Mouse (Mus musculus): ENCODE results near the gene Adam21. TPM values are rescaled to one million over a fixed set of nuclear protein-coding genes. Genes with fewer than 3 reads are reported as not detected.

The Adam21 gene
- 0.04 TPM in 1 of 2 replicates, not detected in the other for polyA plus RNA-seq (2012)

DNA sequence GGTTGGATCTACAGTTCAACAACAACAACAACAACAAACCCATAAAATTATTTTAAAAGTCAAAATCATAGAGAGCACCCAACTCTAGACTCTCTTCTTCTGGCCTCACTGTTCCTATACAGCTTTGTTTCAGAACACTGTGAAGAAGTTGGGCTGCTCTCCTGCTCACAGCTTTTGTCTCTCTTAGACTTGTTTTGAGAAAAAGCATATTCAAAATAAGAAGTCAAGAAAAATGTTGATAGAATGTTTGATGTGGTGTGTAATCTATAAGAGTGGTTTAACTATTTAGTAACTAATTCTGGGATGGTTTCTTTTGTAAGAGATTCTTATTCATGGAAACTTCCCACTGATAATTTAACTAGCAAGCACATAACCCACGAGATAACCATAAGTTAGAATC is at the start of gene Adam21:
Gene Adam21 (minus strand): TSS at position 101 of the 400 bp plus-strand sequence.

DNA sequence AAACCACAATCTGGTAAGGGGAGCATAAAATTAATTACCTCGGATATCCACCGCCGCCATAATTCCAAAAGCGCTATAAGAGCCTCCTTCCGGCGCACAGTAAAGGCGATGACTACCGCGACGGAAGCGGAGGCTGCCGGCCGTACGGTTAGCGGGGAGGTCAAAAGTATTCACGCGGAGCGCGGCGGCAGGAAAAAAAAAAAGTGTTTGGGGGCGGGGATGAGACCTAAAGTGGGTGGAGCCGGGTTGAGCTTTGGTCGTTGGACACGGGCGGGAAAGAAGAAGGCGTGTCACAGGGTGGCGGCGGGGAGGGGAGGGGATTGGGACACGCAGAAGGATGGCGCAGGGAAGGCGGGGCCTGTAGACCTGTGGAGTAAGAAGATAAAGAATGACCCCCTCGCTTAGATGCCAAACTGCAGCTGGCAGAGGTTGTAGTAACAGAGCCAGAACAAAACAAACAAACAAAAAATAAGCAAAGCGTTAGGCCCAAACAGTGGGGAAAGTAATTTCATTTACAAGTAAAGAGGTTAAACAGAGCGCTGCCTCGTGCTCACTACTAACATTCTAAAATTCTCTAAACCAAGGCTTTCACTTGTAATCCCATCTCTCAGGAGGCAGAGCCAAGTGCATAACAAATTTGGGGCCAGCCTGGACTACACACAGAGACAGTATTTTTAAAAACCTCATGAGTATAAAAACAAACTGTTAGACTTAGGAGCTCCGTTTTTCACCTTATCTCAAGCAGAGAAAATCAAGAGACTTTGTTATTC is 26.8 kb upstream of the Adam21 start, which contains the start of gene Med6:
Gene Med6 (minus strand): TSS at position 107 of the 770 bp plus-strand sequence.

DNA sequence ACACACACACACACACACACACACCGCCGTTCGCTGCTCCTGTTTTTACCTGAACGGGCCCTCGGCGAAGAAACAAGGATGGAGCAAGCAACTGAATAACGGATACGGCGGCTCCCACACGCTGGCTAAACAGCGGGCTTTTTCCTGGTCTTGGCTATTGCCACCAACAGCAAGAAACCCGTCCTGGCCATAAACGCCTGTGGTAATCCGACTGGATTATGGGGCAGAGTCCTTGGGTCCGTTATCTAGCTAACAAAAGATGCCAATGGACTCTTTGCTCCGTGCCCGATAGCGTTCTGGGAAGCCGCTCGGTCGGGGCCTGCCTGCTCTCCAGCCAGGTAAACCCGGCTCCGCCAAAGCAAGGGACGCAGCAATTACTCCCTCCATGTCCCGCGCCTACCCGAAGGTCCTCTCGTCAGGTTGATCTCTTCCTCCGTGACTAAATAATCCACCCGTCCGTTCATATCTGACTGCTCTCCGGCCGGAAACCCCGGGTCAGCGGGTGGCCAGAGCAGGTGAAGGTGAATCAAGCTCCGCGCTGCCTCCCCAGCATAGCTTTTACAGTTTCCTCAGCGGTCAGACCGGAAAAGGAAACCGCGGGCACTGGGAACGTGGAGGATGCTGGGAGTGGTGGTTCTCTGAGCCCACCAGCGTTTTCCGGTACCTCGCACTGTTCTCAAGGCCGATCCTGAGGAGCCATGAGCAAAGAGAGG is 35.8 kb downstream of the Adam21 start, which contains the start of the genes Gm20498 and Synj2bp:
Gene Gm20498 (minus strand): TSS at position 590 of the 713 bp plus-strand sequence.
Gene Synj2bp (minus strand): TSS at position 596 of the 713 bp plus-strand sequence.

Other genes with a start within 250 kb of the Adam21 start
- gene Slc8a3, start 235.3 kb downstream of the Adam21 start, polyA plus RNA-seq (2012): not detected in 2 replicates
- 0.04 TPM in 1 of 2 replicates, not detected in the other for gene Gm4787, start 189.0 kb downstream of the Adam21 start, polyA plus RNA-seq (2012)
- gene Adam4, start 146.5 kb downstream of the Adam21 start, polyA plus RNA-seq (2012): 0.02 TPM in 1 of 2 replicates, not detected in the other
- 33.7 and 49.7 TPM in 2 replicates for gene Cox16, start 83.3 kb downstream of the Adam21 start, polyA plus RNA-seq (2012)
- gene Gm20498, start 35.6 kb downstream of the Adam21 start, polyA plus RNA-seq (2012): 47.0 and 47.9 TPM in 2 replicates
- 1.4 and 1.5 TPM in 2 replicates for gene Synj2bp, start 35.6 kb downstream of the Adam21 start, polyA plus RNA-seq (2012)
- 0.85 and 2.2 TPM in 2 replicates for gene Med6, start 26.5 kb upstream of the Adam21 start, polyA plus RNA-seq (2012)
- gene Ttc9, start 62.8 kb upstream of the Adam21 start, polyA plus RNA-seq (2012): not detected in 2 replicates
- 1.9 and 2.5 TPM in 2 replicates for gene Map3k9, start 212.7 kb upstream of the Adam21 start, polyA plus RNA-seq (2012)

Data from megakaryocyte-erythroid progenitor cell, adult 5 weeks (primary cell).